Mouse (Mus musculus) right cerebral cortex, adult 18-20 months (tissue): ENCODE results near the gene Kalrn.

Experiments
- DNase-seq: peaks from one replicate; pipeline ENCODE4 v3.0.0; 2022; ENCODE audit warnings: mixed read lengths

The Kalrn gene

GRCm38 (mm10) chr16:34573151-34573802, at the start of gene Kalrn:
Gene Kalrn, minus strand, starts transcription at chr16:34573532.
- peak; percentile 90 for DNase-seq

DNA sequence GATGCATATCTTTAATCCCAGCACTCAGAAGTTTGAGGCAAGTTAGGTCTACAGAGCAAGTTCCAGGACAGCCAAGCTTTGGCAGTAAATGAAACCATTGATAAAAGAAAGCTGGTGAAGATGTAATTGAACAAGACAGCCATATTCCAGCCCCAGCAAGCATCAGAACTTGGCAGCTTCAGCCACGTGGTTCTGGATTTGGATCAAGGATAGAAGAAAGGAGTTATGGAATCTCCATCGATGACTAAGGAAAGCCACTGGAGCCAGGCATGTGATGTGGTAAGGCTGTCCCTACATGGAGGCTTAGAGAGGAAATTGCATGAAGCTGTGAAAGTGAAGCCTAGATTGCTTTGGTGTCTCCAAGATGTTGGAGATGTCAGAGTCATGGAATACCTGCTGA, 40.7 kb upstream of the Kalrn start:
- no peak for DNase-seq

DNA sequence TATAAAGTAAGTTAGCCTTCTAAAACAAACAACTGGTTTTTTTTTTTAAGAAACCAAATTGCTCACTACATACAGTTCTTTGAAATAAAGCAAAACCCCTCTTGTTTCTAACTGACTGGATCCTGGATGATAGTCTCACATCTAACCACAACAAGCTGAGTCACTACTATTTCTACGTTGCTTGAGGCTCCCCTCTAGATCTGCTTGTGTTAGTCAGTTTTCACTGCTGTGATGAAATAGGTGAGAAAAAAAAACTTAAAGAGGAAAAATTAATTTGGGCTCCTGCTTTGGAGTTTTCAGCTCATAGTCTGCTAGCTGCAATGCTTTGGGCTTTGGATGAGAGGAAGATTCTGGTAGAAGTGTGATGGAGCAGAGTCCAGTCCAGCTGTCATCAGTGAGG, 36.8 kb upstream of the Kalrn start:
- DNase-seq: no peak

GRCm38 (mm10) chr16:34605679-34606078, 32.3 kb upstream of the Kalrn start:
- no peak for DNase-seq

DNA sequence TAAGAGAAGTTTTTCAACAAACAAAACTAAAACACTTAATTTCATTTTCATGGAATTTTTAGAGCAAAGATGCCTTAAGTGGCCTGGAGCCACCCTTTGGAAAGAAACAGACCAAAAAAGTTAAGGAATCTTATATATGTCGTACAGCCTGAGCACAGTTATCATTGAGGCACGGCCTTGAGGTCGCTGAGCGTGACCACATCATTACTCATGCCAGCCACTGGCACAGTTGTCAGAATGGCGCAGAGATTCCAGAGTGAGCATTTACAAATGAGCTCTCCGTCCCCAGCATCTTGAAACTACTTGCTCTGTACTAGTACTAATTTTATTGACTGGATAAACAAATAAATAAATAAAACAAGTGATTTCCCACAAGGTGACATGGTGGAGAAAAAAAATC, 30.5 kb upstream of the Kalrn start:
- DNase-seq: no peak

DNA sequence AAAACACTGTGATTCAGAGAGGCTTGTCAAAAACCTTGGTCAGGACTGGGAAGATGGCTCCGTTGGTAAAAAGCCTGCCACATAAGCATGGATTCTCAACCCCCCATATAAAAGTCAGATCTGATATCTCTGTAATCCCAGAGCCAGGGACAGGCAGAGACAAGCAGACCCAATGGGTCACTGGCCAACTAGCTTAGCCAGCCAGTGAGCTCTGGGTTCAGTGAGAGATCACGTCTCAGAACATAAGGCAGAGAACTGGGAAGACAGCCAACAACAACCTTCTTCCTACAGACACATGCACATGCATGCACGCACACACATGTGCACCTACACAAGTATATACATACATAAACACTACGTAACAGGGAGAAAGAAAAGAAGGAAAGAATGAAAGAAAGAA, 29.7 kb upstream of the Kalrn start:
- no peak for DNase-seq

GRCm38 (mm10) chr16:34601954-34602353, 28.6 kb upstream of the Kalrn start:
- no peak for DNase-seq

DNA sequence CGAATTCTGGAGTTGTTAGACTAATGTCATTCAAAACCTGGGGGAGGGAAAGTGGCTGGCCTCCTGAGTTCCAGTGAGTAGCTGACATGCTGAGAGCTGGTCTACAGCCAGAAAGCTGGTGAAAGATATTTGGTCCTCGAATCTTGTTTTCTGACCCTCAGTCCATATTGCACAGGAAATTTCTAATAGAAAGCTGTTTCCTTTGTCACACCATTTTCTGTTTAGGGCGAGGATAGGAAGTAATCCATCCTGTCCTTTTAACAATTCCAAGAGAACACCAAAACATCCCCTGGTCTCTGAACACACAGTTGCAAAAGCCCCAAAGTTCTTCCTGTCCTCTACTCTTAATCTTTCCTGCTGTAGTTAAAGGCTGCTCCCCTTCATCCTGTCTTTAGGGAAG, 22.0 kb upstream of the Kalrn start:
- no peak for DNase-seq

DNA sequence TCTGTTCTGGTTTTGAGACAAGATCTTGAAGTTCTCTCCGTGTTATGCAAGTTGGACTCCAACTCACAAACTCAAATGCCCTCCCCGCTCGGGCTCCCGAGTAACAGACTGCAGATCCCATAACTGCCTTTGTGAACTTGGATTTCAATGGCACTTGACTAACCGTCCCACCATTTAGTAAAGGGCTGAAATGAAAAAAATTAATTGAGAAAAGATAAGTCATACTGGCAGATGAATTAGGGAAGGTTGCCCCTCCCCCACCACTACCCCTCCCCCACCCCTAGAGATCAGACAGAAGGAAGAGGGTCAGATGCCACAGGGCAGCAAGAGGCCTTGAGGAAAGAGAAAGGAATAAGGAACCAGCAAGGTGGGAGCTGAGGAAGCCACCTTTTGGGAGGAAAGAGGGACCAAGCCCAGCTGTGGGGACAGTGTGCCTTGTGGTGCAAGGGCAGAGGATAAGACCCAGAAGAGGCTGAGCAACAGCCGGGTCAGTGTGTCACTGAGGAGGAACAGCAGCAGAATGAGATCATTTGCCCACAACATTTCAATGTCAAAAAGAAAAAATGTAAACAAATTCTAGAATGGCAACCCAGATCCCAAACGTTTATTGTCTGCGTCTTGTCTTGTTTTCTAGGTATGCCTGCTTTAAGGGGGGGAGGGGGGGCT, 21.4 kb upstream of the Kalrn start:
- DNase-seq: no peak

GRCm38 (mm10) chr16:34592696-34593095, 19.4 kb upstream of the Kalrn start:
- DNase-seq: no peak

DNA sequence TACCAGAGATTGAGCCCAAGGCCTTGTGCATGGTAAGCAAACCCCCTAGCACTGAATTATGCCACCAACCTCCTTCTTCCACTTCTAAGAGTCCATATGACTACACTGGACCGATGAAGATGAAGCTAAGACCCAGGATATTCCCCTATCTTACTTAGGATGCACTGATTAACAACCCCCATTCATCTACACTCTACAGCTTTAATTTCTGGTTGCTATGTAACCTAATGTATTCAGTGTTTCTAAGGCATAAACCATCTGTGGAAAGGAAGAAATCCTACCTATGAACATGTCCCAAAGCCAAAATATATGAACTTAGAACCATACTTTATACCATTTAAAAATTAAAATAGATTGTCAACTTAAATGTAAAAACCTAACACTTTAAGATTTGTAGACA, 18.6 kb upstream of the Kalrn start:
- DNase-seq: no peak

DNA sequence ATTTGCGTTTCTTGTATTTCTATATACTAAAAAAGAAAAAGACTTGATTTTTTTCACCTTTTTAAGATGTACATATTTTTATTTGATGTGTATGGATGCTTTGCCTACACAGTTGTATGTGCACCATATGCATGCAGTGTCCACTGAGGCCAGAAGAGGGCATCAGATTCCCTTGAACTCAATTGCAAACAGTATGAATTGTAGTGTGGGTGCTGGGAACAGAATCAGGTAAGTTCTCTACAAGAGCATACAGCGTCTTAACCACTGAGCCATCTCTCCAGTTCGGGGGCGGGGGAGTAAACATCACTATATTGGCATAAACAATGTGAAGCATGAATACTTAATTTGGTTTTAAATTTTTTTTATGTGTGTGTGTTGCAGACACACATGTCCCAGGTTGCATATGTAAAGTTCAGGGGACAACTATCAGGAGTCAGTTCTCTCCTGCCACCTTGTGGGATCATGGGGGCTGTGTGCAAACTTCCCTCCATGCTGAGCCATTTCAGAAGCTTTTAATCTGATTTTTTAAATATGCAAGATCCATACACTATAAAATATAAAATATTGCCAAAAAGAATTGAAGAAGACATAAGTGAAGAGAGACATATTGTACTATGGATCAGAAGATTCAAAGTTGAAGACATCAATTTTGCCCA, 6.5 kb upstream of the Kalrn start:
- no peak for DNase-seq

DNA sequence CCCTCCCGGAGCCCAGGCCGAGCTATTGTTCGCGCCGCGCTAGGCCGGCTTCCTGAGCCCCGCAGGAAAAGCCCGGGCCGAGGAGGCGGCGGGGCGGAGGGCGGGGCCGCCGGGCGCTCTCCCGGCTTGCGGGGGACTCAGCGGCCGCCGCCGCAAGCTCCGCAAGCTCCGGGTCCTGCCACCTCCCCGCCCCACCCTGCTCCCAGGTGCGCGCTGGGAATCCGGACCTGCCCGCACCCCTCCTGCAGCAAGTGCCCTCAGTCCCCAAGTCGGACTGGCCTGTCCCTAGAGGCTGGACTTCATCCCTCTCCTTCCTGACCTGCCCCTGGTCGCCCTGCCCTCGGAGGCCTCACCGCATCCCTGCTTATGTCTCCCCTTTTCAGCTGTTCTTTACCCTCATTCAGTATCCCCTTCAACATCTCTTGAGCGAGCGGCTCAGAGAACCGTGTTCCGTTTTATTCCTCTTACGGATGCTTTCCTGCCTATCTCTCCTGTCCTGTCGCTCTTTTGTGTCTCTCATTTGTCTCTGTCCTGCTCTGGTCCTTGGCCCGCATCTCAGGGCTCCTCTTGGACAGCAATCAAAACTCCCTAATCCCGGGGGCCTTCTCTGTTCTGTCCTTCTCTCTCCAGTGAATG, 642 bp upstream of the Kalrn start:
- DNase-seq: peak; percentile 33

DNA sequence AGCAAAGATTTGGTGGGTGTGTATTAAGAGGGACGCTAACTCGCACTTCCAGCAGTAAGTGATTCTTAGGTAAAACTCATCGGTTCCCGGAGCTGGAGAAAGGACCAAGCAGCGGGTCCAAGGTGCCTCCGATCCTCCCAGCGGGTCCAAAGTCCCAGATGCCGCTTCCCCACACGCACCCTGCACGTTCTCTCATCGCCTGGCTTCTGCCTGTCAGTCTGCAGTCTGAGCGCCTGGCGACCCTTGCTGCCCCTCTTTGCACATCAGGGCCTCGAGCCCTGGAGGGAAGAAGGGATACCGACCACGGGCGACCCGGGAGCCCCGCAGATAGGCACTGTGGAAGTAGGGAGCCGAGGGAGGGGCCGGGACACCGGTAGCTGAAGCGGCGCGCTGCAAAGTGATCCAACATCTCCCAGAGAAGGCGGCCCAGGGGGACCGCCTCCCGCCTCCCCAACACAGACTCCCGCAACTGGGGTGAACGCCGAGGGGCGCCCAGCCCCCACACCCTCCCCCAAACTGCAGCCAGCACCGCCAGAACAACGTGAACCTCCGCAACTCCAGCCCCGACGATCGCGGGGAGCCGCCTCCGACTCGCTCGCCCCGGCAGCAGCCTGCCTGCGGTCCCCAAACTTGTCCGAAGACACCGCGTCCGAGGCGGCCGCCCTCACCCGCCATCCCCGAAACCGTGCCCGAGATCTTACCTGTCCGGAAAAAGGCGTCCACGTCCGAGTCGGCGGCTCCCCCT, 754 bp downstream of the Kalrn start:
- DNase-seq: peak; percentile 55

GRCm38 (mm10) chr16:34571931-34572405, 1.4 kb downstream of the Kalrn start:
- no peak for DNase-seq

- DNase-seq: no peak
Measured at GRCm38 (mm10) chr16:34569897-34570296, 3.4 kb downstream of the Kalrn start.

DNA sequence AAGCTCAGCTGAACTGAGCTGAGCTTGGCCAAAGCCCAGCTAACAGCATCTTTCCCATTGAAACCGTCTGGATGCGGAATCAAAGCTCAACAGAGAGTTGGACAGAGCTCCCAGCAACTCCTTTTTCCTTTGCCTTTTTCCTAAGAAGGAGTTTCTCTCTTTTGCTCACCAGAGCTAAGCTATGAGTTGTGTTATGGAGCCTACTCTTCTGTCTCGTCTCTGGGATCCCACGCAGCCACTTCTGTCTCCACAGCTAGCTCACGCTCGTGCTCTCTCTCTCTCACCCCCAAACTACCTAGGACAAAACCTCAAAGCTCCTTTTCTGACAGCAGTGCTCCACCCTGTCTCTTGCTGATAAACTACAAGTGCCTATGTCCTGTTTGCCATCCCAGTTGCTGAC, 4.5 kb downstream of the Kalrn start:
- peak; percentile 65 for DNase-seq

DNA sequence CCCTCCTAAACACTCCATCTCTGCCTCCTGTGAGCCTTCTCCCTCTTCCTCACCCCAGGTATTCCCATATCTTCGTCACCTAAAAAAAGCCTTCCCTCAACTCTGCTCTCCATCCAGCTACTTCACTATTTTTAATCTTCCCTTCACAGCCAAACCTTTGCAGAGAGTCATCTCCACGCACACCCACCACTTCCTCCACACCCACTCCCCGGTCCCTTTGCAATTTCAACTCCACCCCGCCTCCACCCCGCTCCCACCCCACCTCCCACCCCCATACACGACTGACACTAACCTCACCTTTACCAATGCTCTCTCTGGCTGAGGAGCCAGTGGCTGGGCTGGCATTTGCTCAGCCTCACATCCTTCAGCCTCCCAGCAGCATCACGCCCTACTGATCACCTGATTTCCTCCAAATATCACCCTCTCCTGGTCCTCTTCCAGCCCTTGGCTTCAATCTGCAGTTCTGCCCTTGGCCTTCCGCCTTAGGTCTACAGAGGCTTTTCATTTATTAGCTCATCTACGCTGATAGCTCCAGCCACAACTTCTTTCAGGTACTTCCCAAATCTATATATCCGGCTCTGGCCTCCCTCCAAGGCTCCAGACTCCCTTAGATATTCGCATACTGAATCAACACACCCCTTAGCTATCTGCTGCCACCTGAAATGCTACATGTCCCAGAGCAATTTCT, 9.6 kb downstream of the Kalrn start:
- DNase-seq: peak; percentile 63

DNA sequence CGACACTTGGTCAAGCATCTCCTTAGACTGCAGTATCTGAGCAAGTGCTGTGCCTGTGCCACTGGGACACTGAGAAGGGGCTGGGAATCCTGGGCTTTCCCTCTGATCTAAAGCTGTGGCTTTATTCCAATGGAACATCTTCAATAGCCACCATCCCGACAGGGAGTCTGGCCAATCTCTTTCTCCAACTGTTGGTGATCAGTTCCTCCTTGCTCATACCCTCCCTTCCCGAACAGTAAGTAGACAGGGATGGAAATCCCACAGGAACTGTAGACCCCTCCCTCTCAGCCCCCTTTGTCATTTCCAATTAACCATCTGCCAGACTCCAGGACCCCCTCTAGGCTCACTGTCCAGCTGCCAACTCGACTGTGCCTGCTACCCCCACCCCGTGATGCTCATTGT, 11.6 kb downstream of the Kalrn start:
- no peak for DNase-seq

DNA sequence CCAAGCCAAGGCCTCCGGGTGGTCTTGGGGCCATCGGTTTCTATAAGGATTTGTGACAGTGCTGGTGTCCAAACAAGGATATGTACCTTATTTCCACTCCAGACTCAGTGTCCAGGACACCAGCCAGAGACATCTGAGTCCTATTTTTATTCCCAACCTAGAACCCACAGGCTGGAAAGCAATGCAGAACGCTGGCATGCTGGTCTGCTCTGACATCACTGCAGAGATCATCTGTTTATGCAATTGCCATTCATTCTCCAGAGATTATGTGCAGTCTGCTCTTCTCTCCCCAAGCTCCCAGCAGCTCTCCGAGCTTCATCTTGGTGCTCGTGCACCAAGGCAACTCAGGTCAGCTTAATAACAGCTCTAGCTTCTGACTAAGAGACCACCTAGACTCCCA, 12.5 kb downstream of the Kalrn start:
- DNase-seq: peak; percentile 62

GRCm38 (mm10) chr16:34560411-34560810, 12.9 kb downstream of the Kalrn start:
- DNase-seq: no peak

DNA sequence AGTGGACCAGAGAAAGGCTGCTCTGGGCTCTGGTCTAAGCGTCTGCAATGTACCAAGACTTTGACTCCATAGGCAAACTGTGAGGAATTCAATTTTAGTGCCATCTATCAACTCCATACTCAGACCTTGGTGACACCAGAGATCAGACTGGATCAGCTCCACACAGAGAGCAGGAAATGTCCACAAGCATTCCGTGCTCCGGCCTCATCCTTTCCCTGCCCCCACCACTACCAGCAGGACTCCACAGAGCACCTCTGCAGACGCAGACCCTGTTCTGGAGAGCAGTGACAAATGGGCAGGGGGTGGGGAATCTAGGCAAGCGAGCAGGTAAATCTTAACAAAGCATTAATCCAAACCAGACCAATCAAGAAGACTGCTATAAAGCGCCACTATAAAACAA, 15.4 kb downstream of the Kalrn start:
- no peak for DNase-seq
